Mouse (Mus musculus): ENCODE measurements at regions not wholly inside any gene's neighbourhood (a gene's known extent, or its start where the extent isn't known, plus 50 kb on each side); places are given as distances from the start of the nearest gene placed in this dataset.

DNA sequence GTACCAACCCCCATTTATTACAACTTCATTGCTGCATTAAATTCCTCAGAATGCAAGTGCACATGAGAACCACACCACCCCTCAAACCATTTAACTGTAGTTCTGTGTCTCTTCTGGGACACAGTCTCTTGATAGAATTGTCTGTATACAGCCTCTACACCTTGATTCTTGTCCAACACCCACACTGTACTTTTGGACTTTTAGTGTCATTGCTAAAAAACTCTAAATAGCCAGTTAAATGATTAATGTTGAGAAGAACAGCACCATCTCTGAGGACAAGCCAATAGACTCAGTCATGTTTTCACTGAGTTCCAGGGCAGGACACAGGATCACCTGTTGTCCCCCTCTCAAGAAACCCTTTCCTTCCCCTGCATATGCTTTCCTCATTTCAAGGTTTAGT lies 183.8 kb upstream of the Mctp2 start:
- TF ChIP-seq CTCF (IDR thresholded peaks at IDR 0.05; ENCODE audit: low read depth, low read length) (no peak), POLR2A (IDR thresholded peaks at IDR 0.05; ENCODE audit: insufficient read depth, low read length) (no peak), EP300 (IDR thresholded peaks at IDR 0.05; ENCODE audit: insufficient read depth, low read depth, low read length) (no peak)
